Mouse (Mus musculus): ENCODE results near the gene Eef2k. TPM values are rescaled to one million over a fixed set of nuclear protein-coding genes. Genes with fewer than 3 reads are reported as not detected.

The Eef2k gene
- polyA plus RNA-seq, 1 experiment, result 9.3 TPM

DNA sequence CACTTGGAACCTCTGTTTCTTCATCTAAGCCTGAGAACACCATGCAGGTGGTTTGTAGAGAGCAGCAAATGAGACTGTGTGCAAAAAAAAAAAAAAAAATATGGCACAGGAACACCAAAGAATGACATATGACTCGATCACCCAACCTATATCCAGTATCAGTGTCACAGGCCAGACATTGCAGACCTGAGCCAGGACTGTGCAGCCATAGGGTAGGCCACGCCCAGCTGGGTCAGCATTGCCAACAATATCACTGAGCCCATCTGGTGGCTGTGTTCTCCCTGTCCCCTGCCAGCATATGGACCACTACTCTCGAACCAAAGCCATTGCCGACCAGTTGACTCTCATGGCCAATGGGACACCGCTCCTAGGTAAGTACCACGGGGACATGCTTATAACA is 25.1 kb upstream of the Eef2k start:
- H3K4me3 ChIP-seq (ENCODE audit: low read depth, low read length), result no peak overlapping the region
- no peak overlapping the region for H3K9ac ChIP-seq (ENCODE audit: low read depth, poor library complexity, severe bottlenecking)
- no peaks in the 10 kb centered on the region for H3K9me3 ChIP-seq (replicated peaks; ENCODE audit: control insufficient read depth, insufficient read depth, low read length, poor library complexity, severe bottlenecking)
- H3K27ac ChIP-seq (ENCODE audit: insufficient read depth, low read length), result no peak overlapping the region
- H3K4me1 ChIP-seq (ENCODE audit: control insufficient read depth, insufficient read depth, low read length), result no peaks in the 10 kb centered on the region
- H3K36me3 ChIP-seq (ENCODE audit: control insufficient read depth, insufficient read depth, low read length, poor library complexity, severe bottlenecking), result no peaks in the 10 kb centered on the region
- H3K27me3 ChIP-seq (ENCODE audit: control insufficient read depth, insufficient read depth, low read length, poor library complexity, severe bottlenecking), result no peaks in the 10 kb centered on the region
- TF ChIP-seq EP300 (IDR thresholded peaks at IDR 0.05; ENCODE audit: insufficient read depth, low read depth, low read length) (no peak), POLR2A (IDR thresholded peaks at IDR 0.05; ENCODE audit: insufficient read depth, low read length) (no peak), CTCF (IDR thresholded peaks at IDR 0.05; ENCODE audit: low read depth, low read length) (no peak)

- Histone ChIP-seq H3K9ac (ENCODE audit: low read depth, poor library complexity, severe bottlenecking) (no peak overlapping the region), H3K27me3 (ENCODE audit: control insufficient read depth, insufficient read depth, low read length, poor library complexity, severe bottlenecking) (no peaks in the 10 kb centered on the region), H3K9me3 (replicated peaks; ENCODE audit: control insufficient read depth, insufficient read depth, low read length, poor library complexity, severe bottlenecking) (no peaks in the 10 kb centered on the region), H3K36me3 (ENCODE audit: control insufficient read depth, insufficient read depth, low read length, poor library complexity, severe bottlenecking) (no peaks in the 10 kb centered on the region), H3K4me1 (ENCODE audit: control insufficient read depth, insufficient read depth, low read length) (no peaks in the 10 kb centered on the region), H3K4me3 (ENCODE audit: low read depth, low read length) (no peak overlapping the region), H3K27ac (ENCODE audit: insufficient read depth, low read length) (no peak overlapping the region)
- TF ChIP-seq POLR2A (IDR thresholded peaks at IDR 0.05; ENCODE audit: insufficient read depth, low read length) (no peak), EP300 (IDR thresholded peaks at IDR 0.05; ENCODE audit: insufficient read depth, low read depth, low read length) (no peak), CTCF (IDR thresholded peaks at IDR 0.05; ENCODE audit: low read depth, low read length) (no peak)
These were observed 23.2 kb upstream of the Eef2k start for GRCm38 (mm10) chr7:120819386-120819785.

DNA sequence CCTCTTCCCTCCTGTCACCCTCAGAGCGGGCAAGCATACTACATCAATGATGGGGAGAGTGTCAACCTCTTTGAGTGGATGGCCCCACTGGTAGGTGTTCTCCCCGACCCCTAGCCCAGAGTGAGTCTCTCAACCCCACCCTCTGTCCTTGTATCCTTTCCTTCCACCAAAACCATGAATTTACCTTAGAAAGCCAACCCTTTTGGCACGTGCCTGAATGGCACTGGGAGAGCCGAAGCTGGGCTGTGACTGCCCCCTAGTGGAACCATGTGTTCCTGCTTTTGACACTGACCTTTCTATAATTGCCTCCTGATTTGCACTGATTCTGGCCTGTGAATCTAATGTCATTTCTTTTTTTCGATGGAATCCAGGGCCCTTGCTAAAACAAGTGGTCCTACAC is 19.4 kb upstream of the Eef2k start:
- H3K27ac ChIP-seq (ENCODE audit: insufficient read depth, low read length), result no peak overlapping the region
- H3K27me3 ChIP-seq (ENCODE audit: control insufficient read depth, insufficient read depth, low read length, poor library complexity, severe bottlenecking), result no peaks in the 10 kb centered on the region
- no peaks in the 10 kb centered on the region for H3K9me3 ChIP-seq (replicated peaks; ENCODE audit: control insufficient read depth, insufficient read depth, low read length, poor library complexity, severe bottlenecking)
- H3K4me1 ChIP-seq (ENCODE audit: control insufficient read depth, insufficient read depth, low read length), result no peaks in the 10 kb centered on the region
- no peak overlapping the region for H3K4me3 ChIP-seq (ENCODE audit: low read depth, low read length)
- no peaks in the 10 kb centered on the region for H3K36me3 ChIP-seq (ENCODE audit: control insufficient read depth, insufficient read depth, low read length, poor library complexity, severe bottlenecking)
- no peak overlapping the region for H3K9ac ChIP-seq (ENCODE audit: low read depth, poor library complexity, severe bottlenecking)
- TF ChIP-seq EP300 (IDR thresholded peaks at IDR 0.05; ENCODE audit: insufficient read depth, low read depth, low read length) (no peak), CTCF (IDR thresholded peaks at IDR 0.05; ENCODE audit: low read depth, low read length) (peak; percentile 85), POLR2A (IDR thresholded peaks at IDR 0.05; ENCODE audit: insufficient read depth, low read length) (no peak)

DNA sequence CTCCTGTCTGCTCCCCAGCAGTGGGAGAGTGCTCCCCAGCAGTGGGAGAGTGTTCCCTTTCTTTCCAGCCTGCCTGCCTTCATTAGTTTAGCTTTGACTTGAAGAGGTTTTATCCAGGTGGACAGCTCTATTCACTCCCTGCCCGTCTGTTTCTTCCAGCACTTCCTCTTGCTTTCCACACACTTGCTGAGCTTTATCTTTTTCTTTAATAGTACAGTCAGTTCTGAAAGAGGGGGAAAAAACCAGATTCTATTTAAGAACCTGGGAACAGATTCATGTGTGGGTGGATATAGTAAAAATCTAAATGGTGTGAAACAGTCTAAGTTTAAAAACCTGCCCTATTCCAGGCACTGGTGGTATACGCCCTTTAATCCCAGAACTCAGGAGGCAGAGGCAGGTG is 17.5 kb upstream of the Eef2k start:
- no peak overlapping the region for H3K9ac ChIP-seq (ENCODE audit: low read depth, poor library complexity, severe bottlenecking)
- TF ChIP-seq CTCF (IDR thresholded peaks at IDR 0.05; ENCODE audit: low read depth, low read length), result no peak
- TF ChIP-seq EP300 (IDR thresholded peaks at IDR 0.05; ENCODE audit: insufficient read depth, low read depth, low read length), result no peak
- no peak for TF ChIP-seq POLR2A (IDR thresholded peaks at IDR 0.05; ENCODE audit: insufficient read depth, low read length)

GRCm38 (mm10) chr7:120826408-120826807 is 16.2 kb upstream of the Eef2k start:
- TF ChIP-seq EP300 (IDR thresholded peaks at IDR 0.05; ENCODE audit: insufficient read depth, low read depth, low read length), result 0 out of 2 replicates have a peak, but pooled peaks have one; percentile 33
- no peak for TF ChIP-seq POLR2A (IDR thresholded peaks at IDR 0.05; ENCODE audit: insufficient read depth, low read length)
- TF ChIP-seq CTCF (IDR thresholded peaks at IDR 0.05; ENCODE audit: low read depth, low read length), result peak; percentile 97
- H3K36me3 ChIP-seq (ENCODE audit: control insufficient read depth, insufficient read depth, low read length, poor library complexity, severe bottlenecking), result no peaks in the 10 kb centered on the region
- H3K9me3 ChIP-seq (replicated peaks; ENCODE audit: control insufficient read depth, insufficient read depth, low read length, poor library complexity, severe bottlenecking), result no peaks in the 10 kb centered on the region
- H3K4me3 ChIP-seq (ENCODE audit: low read depth, low read length), result no peak overlapping the region
- no peak overlapping the region for H3K27ac ChIP-seq (ENCODE audit: insufficient read depth, low read length)
- no peaks in the 10 kb centered on the region for H3K27me3 ChIP-seq (ENCODE audit: control insufficient read depth, insufficient read depth, low read length, poor library complexity, severe bottlenecking)
- no peak overlapping the region for H3K9ac ChIP-seq (ENCODE audit: low read depth, poor library complexity, severe bottlenecking)
- H3K4me1 ChIP-seq (ENCODE audit: control insufficient read depth, insufficient read depth, low read length), result no peaks in the 10 kb centered on the region

More for the DNA sequence above, 17.5 kb upstream of the Eef2k start:
- Histone ChIP-seq H3K27ac (ENCODE audit: insufficient read depth, low read length) (no peak overlapping the region), H3K4me3 (ENCODE audit: low read depth, low read length) (no peak overlapping the region), H3K4me1 (ENCODE audit: control insufficient read depth, insufficient read depth, low read length) (no peaks in the 10 kb centered on the region), H3K36me3 (ENCODE audit: control insufficient read depth, insufficient read depth, low read length, poor library complexity, severe bottlenecking) (no peaks in the 10 kb centered on the region), H3K27me3 (ENCODE audit: control insufficient read depth, insufficient read depth, low read length, poor library complexity, severe bottlenecking) (no peaks in the 10 kb centered on the region), H3K9me3 (replicated peaks; ENCODE audit: control insufficient read depth, insufficient read depth, low read length, poor library complexity, severe bottlenecking) (no peaks in the 10 kb centered on the region)

DNA sequence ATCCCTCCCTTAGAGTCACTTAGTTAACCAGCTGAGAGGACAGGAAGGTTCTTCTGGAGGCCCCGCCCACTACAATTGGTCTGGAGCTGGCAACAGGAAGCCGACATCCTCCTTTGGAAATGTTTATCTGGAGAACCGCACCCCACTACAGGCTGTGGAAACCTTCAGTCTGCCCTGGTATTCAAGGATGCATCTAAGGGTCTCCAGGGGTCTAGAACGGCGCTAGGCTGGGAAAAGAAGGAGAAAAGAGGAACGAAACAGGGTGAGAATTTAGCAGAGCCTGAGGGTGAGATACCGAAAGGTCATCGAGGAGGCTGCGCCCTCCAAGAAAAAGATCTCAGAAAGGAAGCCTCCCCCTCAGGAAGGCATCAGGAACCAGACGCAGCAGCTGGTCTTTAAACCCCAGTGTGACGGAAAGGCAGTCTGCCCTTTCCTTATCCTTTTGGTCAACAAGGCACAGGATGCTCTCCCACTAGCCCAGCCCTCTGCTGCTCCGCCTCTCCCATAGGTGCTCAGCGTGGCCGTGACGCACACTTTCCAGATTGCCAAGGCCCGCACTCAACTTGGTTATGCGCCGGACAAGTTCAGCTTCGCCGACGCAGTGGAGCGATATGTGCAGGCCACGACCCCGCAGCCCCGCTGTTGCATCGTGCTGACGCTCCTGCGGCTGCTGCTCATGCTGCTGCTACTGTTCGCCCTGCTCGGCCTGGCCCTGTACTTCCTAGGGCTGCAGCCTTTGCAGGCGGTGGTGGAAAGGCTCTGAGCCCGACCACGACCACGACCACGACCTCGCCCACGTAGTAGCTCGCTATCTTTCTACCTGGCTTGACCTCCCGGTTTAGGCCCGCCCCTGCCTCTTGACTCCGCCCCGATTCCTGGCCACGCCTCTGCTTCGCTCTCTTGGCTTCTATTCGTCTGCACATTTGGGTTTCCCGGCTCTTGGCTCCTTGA is 11.9 kb upstream of the Eef2k start:
- Histone ChIP-seq H3K9ac (ENCODE audit: low read depth, poor library complexity, severe bottlenecking) (peak overlapping the region; percentile 0; the same call in 1 of the 2 replicates), H3K4me1 (ENCODE audit: control insufficient read depth, insufficient read depth, low read length) (no peaks in the 10 kb centered on the region), H3K4me3 (ENCODE audit: low read depth, low read length) (peak overlapping the region; percentile 61), H3K9me3 (replicated peaks; ENCODE audit: control insufficient read depth, insufficient read depth, low read length, poor library complexity, severe bottlenecking) (no peaks in the 10 kb centered on the region), H3K27me3 (ENCODE audit: control insufficient read depth, insufficient read depth, low read length, poor library complexity, severe bottlenecking) (no peaks in the 10 kb centered on the region), H3K36me3 (ENCODE audit: control insufficient read depth, insufficient read depth, low read length, poor library complexity, severe bottlenecking) (no peaks in the 10 kb centered on the region), H3K27ac (ENCODE audit: insufficient read depth, low read length) (no peak overlapping the region)
- TF ChIP-seq POLR2A (IDR thresholded peaks at IDR 0.05; ENCODE audit: insufficient read depth, low read length) (no peak), EP300 (IDR thresholded peaks at IDR 0.05; ENCODE audit: insufficient read depth, low read depth, low read length) (no peak), CTCF (IDR thresholded peaks at IDR 0.05; ENCODE audit: low read depth, low read length) (no peak)
